In the genomic region with DNA sequence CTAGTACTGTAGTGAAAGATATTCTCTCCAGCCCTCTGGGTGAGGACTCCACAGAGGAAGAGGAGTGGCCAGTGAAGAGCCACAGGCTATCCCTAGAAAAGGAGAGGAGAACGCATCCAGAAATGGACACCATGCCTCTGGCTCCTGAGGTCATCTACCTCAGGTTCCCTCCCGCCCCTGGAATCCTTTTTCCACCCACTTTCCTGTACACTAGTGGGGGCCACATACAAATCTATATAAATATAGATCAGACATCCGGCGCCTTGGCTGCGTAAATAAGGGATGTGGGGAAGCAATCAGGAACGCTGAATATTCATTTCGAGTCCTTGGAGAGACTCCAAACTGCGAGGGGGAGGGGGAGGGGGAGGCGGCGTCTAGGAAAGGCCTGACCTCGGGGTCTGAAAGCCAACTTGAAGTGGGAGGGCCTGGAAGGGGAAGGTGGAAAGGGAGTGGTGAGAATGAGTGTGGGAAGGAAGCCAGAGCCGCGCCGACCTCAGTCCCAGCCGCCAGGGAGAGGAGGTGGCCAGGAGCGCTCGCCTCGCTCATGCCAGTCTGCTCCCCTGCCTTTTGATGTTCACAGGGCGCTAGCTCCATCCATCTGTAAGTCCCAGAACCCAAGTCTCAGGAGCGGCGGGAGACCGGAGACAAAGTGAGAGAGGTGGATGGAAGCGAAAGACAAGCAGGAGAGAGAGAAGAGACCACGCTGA, we compare ENCODE assay signal across 8 mouse cellular contexts. TPM values are rescaled to one million over a fixed set of nuclear protein-coding genes. Genes with fewer than 3 reads are reported as not detected.
DNase-seq lines count a peak whose midpoint lies in the region; TF ChIP-seq lines count a peak whose summit lies in the region.

TSS of gene Lama4 (plus strand) at position 441 of the 707 bp plus-strand sequence.

- H3K4me3 ChIP-seq in bone marrow, adult 2 months (replicated peaks; ENCODE audit: control insufficient read depth, low read depth, low read length): peak within 1 kb of the TSS; percentile 9
- H3K4me3 ChIP-seq in hindbrain, embryonic 10.5 days: peak within 1 kb of the TSS; percentile 56

- no peaks in the 10 kb centered on the region for H3K9me3 ChIP-seq in hindbrain, embryonic 10.5 days

- H3K27ac ChIP-seq in bone marrow, adult 2 months (ENCODE audit: control insufficient read depth, insufficient read depth, low read depth, low read length, poor library complexity): no peak within 1 kb of the TSS
- H3K27ac ChIP-seq in hindbrain, embryonic 10.5 days: peak within 1 kb of the TSS; percentile 82

- H3K4me1 ChIP-seq in bone marrow, adult 2 months (ENCODE audit: control insufficient read depth, insufficient read depth, low read length): no peaks in the 10 kb centered on the region
- peaks cover 15% of the 10 kb centered on the region for H3K4me1 ChIP-seq in hindbrain, embryonic 10.5 days (replicated peaks)

- DNase-seq in ES-CJ7 (ENCODE audit: low read depth, low spot score): peak; percentile 68
- DNase-seq in frontal cortex, postnatal 36 days (ENCODE audit: low spot score in 2 of 2): peak; percentile 22 to 48
- peak; percentile 71 for DNase-seq in hindbrain, embryonic 10.5 days (ENCODE audit: low spot score)
- DNase-seq in layer of hippocampus, postnatal 36 days: peak; percentile 9
- peak; percentile 74 for DNase-seq in lung, postnatal 14 days
- DNase-seq in right cerebral cortex, postnatal 10 days (ENCODE audit: low spot score in 2 of 2): peak; percentile 48 to 52
- DNase-seq in c-Kit-positive CD71-positive TER-119-positive erythroid progenitor cells, embryonic 14.5 days (ENCODE audit: low spot score): no peak

- no peak for TF ChIP-seq POLR2A in bone marrow, adult 2 months (IDR thresholded peaks at IDR 0.05; ENCODE audit: borderline replicate concordance, control insufficient read depth, low read depth, low read length)

- H3K27me3 ChIP-seq in hindbrain, embryonic 10.5 days (ENCODE audit: insufficient read depth, poor library complexity, severe bottlenecking): 0 out of 2 replicates have a peak, but pooled peaks cover 5% of the 10 kb centered on the region

- WGBS in bone marrow, adult 2 months: 9% methylated on average over 24 of the region's 24 CpGs
- 6% methylated on average over 24 of the region's 24 CpGs for WGBS in hindbrain, embryonic 10.5 days

- no peak for TF ChIP-seq CTCF in bone marrow, adult 2 months (IDR thresholded peaks at IDR 0.05; ENCODE audit: control insufficient read depth, insufficient read depth, low read length)

- H3K36me3 ChIP-seq in hindbrain, embryonic 10.5 days: no peaks in the 10 kb centered on the region

RNA-seq across cellular contexts. Expression of gene Lama4, which starts in this region (rescaled TPM):
- polyA plus RNA-seq in bone marrow, adult 2 months (2011; ENCODE audit: insufficient read depth, insufficient read length, low replicate concordance, missing spikeins): 1.1 and 1.5 TPM in 2 replicates
- 15.0 and 17.5 TPM in 2 replicates for polyA plus RNA-seq in hindbrain, embryonic 10.5 days (2016; fragmentation: Nextera tagmentation; extraction: Ambion mirVana)
- total RNA-seq in layer of hippocampus, postnatal 36 days (2021): 1 to 10 TPM; 3.6 to 4.5 TPM
